Mouse (Mus musculus) spleen, embryonic (tissue): ENCODE data around the gene Kcnk6.

Experiments used
- CTCF ChIA-PET: fragments of 350-600 bp; sonication (Branson Sonifier 250); formaldehyde crosslinking; loops from one replicate; lab custom pipeline; 2022; lab: Charles Lee

Gene Kcnk6

DNA sequence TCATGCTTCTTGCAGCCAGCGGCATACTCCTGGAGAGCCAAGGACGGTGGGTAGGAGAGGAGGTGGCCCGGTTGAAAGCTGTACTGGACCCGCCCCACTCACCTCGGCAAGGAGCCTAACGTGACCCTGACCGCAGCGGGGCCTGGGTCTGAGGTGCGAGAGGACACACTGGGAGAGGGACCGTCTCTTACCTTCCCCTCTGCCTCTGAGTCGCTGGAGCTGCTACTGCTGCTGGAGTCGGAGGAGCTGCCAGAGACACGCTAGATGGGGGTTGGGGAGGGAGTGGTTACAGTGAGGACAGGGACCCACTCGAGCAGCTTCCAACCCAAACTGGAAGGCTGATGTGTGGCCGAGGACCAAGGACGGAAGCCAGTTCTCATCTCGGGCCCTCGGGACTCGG is 15.4 kb upstream of the Kcnk6 start:
- CTCF ChIA-PET = interaction anchor here (0.7 kb wide), 1 partner anchor 9 kb away, joined by 3 read pairs; no protein-coding TSS in a partner anchor

DNA sequence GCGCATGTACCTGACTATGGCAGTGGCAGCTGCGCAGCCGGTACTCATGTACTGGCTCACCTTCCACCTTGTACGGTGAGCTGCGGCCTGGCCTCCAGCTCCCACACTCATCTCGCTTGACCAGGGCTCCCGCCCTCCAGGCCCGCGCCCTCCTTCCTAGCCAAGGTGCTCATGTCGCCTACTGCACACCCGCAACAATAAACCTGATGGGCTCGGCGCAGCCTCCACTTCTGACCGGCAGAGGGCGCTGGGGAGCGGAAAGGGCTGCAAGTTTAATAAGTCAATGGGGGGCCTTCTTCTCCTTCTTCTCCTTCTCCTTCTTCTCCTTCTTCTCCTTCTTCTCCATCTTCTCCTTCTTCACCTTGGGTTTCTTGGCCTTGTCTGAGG is 15.0 kb upstream of the Kcnk6 start:
- CTCF ChIA-PET = interaction anchor here (0.6 to 0.7 kb wide), 2 partner anchors 34 to 87 kb away, joined by 3 to 18 read pairs; no protein-coding TSS in a partner anchor

DNA sequence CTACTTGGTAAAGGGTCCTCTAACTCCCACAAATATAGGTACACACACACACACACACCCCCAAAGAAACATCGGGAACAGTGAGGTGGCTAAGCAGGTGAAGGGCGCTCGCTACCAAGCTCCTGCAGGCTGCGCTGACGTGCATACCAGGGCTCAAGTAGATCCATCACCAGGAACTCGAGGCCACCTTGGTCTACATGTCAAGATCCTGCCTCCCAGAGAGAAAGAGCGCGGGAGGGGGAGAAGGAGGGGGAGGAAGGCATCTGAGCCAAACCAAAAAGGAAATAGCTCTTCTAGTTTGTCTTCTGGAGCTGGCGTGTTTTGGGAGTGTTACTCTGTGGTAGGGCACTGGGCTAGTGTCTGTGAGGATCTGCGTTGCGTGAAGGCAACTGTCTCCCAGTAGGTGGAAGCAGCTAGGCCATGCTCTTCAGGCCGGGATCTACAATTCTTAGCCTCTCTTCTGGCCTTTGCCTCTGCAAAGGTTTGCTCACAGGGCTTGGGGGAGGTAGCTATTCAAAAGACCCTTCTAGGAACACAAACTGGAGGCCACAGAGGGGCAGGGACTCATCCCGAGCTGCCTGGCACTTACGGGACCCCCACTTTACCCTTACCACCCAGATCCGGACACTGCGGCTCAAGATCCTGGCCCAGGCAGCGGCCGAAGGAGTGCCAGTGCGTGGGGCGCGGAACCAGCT is 14.5 kb upstream of the Kcnk6 start:
- CTCF ChIA-PET = interaction anchor here (0.6 to 0.7 kb wide), 5 partner anchors 9 to 1987 kb away, joined by 3 to 18 read pairs (median 5); no protein-coding TSS in a partner anchor

DNA sequence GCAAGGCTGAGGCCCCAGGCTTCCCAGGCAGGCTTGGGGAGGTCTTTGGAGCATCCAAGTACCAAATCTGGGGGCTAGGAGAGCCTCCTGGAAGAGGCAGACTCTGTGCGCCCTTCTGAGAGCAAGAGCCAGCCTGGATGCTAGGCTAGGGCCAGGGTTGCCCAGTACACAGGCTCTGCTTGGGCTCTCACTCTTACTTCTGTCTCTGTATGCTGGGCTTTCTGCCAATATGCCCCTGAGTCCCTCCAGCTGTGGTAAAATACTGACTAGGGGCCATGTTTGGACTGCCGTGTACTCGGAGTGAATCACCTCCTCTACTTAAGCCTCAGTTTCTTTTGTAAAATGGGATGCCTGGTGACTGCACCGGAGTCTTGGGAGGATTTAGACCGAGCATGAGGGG is 13.7 kb upstream of the Kcnk6 start:
- CTCF ChIA-PET = interaction anchor here (0.6 to 0.8 kb wide), 2 partner anchors 71 to 98 kb away, joined by 4 to 8 read pairs; no protein-coding TSS in a partner anchor

DNA sequence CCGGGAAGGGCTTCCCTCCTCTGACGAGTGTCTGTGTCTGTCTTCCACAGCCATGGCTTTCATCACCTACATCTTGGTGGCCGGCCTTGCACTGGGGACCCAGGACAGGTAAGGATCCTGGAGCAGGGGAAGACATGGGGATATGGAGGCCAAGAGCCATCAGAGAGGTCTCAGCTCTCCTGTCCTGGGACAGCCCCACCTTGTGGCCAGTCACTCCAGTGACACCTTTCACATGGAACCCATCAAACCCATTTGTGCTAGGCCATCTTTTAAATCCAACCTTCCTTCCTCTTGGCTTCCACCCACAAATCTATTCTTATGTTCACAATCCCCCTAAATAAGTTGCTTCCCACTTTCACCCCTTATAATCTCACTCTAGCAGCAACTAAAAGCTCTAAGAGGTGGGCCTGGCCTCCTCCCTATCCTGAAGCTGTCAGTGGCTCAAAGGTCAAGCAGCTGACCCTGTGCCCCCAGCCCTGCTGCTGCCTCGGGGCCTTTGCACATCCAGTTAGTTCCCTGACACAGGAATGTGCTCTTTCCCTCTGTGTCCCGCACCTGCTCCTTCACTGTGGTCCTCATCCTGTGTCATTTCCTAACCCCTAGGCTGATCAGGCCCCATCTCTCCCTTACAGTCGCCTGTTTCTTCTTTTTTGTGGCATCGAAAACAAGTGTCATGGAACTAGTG is 12.6 kb upstream of the Kcnk6 start:
- CTCF ChIA-PET = interaction anchor here (0.8 to 1.1 kb wide), 2 partner anchors 70 to 118 kb away, joined by 4 to 7 read pairs; no protein-coding TSS in a partner anchor

DNA sequence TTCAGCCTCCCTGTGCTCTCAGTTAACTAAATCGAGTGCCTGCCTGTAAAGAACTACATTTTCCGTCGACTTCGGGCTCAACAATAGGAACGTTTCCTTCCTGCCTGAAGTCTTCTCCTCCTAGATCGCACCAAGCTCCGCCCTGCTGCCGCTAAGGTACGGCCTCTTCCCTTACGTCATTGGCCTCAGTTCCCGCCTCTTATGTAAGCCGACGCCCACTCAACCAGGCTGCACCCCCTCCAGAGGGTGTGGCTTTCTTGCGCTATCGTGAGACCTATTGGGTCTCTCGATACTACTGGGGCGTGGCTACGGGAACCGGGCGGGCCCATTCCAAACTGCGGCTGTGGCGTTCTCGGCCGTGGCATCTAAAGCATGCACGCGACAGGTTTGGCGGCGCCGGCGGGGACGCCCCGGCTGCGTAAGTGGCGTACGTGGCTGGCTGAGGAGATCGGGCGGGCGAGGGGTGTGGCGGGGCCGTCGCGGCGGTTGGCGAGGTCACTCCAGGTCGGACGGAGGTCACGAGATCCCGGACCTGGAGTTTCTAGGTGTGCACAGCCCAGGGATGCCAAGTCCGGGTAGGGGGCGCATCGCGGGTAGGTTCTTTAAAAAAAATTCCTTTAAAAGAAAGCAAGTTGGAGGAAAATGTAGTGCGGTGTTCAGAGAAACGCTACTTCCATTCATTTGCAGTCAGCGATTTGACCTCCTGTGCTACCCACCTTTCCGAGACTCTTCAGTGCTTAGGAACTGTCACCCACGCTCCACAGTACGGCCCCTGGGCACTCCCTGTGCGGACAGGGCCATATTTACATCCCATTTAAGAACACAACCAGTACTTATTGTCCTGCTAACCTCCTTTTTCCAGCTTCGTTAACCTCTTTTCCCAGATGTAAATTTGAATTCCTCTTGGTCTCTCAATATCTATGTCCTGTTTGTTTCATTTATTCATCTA is 6.0 kb upstream of the Kcnk6 start, which contains the start of gene Yif1b:
Gene Yif1b (plus strand): TSS at position 311 of the 949 bp plus-strand sequence.
- CTCF ChIA-PET = interaction anchor here (0.9 kb wide), 1 partner anchor 10 kb away, joined by 3 read pairs; the partner anchor contains the start of gene 2200002D01Rik

DNA sequence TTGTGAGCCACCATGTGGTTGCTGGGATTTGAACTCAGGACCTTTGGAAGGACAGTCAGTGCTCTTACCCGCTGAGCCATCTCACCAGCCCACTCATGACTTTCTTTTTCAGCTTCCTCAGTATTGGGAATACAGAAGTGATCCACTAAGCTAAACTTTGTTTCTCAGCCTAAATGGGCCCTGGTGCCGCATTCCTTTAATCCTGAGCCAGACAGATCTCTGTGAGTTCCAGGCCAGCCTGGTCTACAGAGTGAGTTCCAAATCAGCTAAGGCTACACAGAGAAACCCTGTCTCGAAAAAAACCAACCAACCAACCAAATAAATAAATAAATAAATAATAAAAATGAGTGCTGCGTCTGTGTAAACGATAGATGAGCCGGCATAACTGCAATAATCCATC is 5.3 kb upstream of the Kcnk6 start:
- CTCF ChIA-PET = interaction anchor here (0.6 kb wide), 3 partner anchors 9 to 340 kb away, joined by 5 to 8 read pairs (median 5); no protein-coding TSS in a partner anchor

DNA sequence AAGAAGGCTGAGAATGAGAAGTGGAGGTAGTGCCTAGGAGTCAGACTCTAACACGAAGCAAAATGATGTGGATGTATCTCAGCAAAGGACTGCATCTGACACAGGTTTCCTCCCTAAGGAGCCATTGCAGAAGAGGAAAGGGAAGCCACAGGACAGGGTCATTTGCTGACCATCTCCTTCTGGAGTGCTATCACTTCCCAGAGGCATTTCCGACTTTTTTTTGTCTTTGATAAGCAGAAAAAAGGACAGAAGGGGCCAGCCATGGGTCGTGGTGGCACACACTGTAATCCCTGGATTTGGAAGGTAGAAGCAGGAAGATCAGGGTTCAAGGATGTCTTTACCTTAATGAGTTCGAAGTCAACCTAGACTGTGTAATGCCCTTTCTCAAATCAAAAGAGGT is 4.3 kb upstream of the Kcnk6 start:
- CTCF ChIA-PET = interaction anchor here (0.6 kb wide), 2 partner anchors 16 to 284 kb away, joined by 3 read pairs; no protein-coding TSS in a partner anchor

DNA sequence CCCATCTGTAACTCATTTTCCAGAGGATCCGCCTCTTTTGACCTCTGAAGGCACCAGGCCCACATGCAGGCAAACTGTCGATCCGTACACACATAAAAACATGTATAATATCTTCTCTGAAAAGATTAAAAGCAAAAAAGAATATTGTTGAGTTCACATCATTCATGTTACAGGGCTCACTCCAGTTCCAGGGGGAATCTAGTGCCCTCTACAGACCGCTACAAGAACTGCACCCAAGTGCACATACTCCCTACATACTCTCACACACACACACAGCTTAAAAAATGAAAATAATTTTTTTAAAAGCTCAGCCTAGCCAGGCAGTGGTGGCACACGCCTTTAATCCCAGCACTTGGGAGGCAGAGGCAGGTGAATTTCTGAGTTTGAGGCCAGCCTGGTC is 2.3 kb upstream of the Kcnk6 start:
- CTCF ChIA-PET = no interaction called here

DNA sequence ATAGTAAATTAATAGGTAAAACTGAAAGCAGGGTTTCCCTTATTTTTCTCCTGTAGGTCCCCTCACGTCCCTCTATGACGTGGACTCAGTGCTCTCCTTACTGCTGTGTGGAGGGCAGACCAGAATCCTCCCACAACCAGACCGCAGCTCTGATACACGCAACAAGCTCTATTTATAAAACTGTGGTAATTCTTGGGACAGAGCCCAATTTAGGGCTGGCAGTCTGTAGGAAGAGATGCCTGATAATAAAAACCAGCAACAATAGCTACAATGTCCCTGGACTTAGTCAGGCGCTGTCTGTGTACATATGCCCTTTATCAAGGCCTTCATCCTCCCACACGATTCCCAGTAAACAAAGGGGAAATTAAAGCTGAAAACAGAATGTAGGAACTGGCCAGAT is 1.4 kb upstream of the Kcnk6 start:
- CTCF ChIA-PET = interaction anchor here (0.7 kb wide), 1 partner anchor 277 kb away, joined by 3 read pairs; no protein-coding TSS in a partner anchor

DNA sequence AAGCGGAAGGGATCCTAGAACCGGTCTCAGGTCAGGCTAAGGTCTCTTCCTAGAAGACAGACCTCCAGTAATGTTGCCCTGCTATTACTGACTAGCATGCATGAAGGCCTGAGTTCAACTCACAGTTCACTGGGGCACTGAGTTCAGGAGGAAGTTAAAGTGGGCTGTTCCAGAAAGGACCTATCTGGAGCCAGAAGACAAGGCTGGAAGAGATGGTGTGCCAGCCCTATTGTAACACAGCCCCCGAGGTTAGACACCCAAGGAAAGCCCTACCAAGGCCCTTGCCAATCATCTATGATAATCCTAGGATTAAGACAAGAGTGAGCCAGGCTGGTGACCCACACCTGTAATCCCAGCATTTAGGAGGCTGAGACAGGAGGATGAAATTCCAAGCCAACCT is 798 bp downstream of the Kcnk6 start:
- CTCF ChIA-PET = no interaction called here

DNA sequence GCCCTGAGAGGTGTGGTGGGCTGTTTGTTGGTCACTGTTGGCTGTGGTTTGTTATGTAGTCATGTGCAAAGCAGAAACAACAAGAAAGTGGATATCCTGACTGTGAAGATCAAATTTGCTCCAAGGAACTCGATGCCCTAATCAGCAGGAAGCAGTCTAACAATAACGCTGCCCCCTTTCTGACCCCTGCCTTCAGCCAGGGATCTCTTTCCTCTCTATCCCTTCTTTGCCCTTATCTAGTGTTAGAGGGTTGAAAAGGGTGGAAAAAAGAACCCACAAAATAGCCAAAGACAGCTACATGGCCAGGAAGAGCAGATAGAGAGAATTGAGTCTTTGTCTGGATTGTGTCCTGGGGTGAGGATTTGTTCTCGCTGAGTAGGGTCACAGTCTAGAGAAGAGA is 1.8 kb downstream of the Kcnk6 start:
- CTCF ChIA-PET = no interaction called here

DNA sequence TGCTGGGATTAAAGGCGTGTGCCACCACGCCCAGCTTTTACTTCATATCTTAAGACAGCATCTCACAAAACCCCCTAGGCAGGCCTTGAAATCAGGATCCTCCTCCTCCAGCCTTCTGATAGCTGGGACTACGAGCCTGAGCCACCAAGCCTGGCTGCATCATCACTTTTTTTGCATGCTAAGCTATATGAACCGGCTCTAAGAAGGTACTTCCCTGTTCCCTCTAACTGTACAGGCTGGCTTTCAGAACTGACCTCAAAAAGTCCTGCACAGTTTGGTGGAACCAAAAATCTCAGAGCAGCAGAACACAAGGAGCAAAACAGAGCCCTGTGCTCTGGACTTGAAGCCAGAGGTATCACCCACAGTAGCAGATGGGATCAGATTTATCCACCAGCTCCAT is 4.1 kb downstream of the Kcnk6 start:
- CTCF ChIA-PET = no interaction called here

DNA sequence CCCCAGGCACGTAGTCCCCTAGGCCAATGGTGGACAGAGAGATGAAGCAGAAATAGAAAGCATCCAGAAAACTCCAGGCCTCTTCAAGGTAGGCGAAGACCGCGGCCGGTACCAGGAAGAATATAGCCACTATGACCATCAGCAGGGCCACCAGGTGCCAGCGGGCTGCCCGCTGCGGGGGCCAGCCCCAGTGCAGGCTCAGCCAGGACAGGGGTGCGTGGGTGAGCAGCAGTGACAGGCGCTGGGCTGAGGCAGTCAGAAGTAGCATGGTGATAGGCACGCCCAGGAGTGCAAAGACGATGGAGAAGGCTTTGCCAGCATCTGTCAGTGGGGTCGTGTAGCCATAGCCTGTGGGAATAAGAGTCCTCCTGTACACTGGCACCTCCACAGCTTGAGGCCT is 6.8 kb downstream of the Kcnk6 start:
- CTCF ChIA-PET = no interaction called here

DNA sequence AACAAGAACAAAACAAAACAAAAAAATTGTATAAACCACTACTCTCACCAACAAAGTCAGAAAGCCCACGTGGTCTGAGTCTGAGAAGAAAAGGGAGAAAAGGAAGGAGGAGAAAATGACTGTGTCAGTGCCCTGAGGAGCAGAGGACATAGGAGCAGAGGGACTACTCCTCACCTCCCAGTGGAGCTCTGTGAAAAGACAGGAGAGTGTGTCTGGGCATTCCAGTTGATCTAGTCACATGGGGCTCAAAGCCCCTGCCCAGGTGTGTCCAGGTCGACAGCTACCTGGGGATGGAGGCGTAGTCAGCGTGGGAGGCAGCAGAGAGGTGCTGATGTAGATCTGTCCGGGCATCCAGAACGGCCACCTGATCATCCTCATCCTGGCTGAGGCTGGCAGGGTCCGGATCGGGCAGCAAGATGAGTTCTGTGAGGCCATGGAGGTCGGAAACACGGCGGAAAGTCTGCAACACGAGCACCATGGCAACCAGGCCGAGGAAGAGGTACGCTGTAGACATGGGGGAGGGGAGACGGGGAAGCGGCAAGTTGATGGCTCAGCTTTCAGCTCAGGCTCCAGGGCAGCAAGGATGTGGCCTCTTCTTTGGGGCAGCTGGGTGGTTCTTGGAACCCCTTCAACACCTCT is 7.4 kb downstream of the Kcnk6 start:
- CTCF ChIA-PET = no interaction called here

DNA sequence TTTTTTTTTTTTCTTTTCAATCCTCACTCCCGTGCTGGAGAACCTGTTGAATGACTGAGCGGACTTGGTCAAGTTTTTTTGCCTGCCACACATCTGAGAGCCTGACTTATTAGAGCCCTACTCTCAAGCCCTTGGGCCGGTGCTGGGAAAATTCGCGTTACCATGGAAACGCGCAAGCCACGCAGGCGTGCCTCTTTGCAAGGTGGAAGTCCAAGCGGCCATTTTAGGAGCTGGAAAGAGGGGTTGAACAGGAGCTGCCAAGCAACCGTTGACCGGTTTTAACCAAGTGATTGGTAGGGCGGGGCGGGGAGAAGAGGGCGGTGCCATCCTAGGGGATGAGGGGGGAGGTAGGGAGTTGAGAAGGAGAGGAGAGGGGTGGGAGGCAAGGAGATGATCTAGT is 17.5 kb downstream of the Kcnk6 start:
- CTCF ChIA-PET = no interaction called here

DNA sequence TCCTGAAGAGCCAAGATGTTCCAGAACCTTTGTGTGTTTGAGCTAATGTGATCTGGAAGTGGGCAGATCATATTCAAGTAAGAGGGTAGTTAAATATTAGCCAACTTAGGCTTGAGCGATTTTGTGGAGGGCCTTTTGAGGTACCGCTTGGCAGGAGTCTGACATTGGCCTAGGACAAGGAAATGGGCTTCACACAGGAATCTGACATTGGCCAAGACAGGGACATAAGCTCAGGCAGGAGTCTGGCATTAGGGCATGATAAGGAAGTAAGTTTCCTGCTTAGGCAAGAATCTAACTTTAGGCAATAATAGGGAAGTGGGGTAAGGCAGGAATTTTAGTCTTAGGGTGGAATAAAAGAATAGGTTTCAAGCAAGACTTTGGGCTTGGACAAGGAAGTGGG is 18.1 kb downstream of the Kcnk6 start:
- CTCF ChIA-PET = interaction anchor here (0.7 kb wide), 2 partner anchors 23 to 36 kb away, joined by 7 to 13 read pairs; no protein-coding TSS in a partner anchor

DNA sequence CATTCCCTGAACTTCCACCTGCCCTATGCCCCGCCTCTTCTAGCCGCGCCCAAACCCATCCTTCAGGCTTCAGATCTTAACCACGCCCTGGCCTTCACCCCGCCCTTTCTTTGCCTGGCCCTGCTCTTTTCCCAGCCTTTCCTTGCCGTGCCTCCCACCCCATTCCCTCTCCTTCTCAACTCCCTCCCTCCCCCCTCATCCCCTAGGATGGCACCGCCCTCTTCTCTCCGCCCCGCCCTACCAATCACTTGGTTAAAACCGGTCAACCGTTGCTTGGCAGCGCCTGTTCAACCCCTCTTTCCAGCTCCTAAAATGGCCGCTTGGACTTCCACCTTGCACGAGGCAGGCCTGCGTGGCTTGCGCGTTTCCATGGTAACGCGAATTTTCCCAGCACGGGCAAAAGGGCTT is 18.6 kb downstream of the Kcnk6 start, which contains the start of gene Catsperg1:
Gene Catsperg1 (minus strand): TSS at position 361 of the 408 bp plus-strand sequence.
- CTCF ChIA-PET = interaction anchor here (0.7 kb wide), 2 partner anchors 23 to 36 kb away, joined by 7 to 13 read pairs; no protein-coding TSS in a partner anchor

DNA sequence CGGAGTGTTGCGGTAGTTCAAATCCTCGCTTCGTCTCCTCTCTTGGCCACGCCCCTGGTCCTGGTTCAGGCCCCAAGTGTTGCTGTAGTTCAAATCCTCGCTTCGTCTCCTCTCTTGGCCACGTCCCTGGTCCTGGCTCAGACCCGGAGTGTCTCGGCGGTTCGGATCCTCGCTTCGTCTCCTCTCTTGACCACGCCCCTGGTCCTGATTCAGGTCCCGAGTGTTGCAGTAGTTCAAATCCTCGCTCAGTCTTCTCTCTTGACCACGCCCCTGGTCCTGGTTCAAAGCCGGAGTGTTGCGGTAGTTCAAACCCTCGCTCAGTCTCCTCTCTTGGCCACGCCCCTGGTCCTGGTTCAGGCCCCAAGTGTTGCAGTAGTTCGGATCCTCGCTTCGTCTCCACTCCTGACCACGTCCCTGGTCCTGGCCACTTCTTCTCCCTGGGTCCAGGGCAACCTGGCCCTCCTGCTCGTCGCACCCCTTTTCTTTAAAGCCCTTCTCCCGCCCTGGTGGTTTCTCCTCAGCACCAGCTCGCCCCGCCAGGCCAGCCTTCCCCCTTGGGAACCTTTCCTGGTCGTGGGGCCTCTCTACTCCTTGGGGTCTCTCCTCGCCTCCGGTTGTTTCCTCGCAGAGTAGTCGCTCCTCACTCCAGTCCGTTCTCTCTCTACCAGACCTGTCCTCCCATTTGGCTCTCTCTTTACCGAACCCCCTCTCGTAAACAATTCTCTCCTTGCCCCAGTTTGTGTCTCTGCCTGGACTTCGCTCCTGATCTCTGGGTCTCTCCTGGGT is 19.3 kb downstream of the Kcnk6 start:
- CTCF ChIA-PET = interaction anchor here (1.0 kb wide), 1 partner anchor 11 kb away, joined by 3 read pairs; no protein-coding TSS in a partner anchor
